Mouse (Mus musculus) activated CD4-positive, CD25-positive, alpha-beta regulatory T cell (primary cell): Measurements from ENCODE around the gene Mutyh. TPM values are rescaled to one million over a fixed set of nuclear protein-coding genes. Genes with fewer than 3 reads are reported as not detected.

Experiments
- polyA plus RNA-seq, 2 experiments: library from polyadenylated mRNA; unstranded; fragments of 100-300 nt; shearing (Covaris generic); gene quantifications; one replicate each; pipeline ENCODE4 v1.2.1; 2017

Gene Mutyh
- polyA plus RNA-seq: 10 to 100 TPM; 11.3 to 13.3 TPM

DNA sequence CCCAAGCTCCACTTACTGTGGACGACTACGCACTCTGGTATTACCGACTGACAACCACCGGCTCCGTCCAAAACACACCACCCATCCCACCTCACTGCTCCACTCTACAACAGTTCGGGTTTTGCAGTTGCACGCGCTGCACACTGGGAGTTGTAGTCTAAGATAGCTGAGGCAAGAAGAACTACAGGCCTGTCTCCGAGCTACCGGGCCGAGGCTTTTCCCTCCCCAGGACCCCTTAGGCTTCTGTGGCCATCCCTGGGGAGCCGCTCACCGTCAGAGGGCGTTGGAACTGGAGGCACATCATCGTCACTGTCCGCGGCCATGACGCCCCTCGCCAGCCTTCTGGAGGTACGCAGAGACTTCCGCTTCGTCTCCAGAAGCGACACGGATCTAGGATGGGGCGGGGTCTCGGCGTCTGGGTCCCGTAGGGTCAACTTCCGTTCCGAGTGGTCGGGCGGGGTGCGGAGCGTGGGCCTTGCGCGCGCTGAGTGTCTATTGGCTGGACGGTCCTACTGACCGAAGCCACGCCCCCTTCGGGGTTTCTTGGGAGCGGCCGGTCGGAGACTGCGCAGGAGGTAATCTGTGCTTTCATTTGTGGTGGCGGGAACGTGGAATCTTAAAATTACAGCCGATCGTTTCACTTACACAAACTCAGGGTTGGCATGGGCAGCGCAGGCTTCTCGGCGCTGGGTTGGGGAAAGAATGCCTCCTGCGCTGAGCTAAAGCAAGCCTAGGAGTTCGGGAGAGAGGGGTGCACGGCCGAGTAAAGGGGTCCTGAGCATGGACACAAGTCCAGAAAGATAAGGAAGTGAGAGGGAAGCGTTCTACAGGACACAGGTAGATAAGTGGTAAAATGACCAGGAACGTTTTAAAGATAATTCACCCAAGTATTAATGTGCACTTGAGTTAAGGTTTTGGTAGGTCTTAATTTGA lies at the start of gene Mutyh, which contains the start of gene Toe1:
Gene Mutyh (plus strand): TSS at position 527 of the 933 bp plus-strand sequence.
Gene Toe1 (minus strand): TSS at position 444 of the 933 bp plus-strand sequence.

DNA sequence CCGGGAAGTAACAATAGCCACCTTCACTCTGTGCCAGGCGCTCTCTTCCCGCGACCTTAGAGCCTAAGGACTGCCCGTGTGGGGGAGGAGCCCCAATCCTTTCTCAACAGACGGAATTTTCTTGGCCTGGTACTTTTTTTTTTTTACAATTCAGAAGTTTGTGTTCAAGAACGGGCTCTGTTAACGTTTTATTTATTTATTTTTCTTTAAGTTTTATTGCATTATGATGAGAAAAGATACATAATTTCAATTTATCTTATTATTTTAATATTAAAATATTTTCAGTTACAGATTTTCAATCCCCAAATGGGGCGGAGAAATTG lies 14.1 kb downstream of the Mutyh start, which contains the start of gene Hpdl:
Gene Hpdl (minus strand): TSS at position 14 of the 323 bp plus-strand sequence.

Other genes with a start within 250 kb of the Mutyh start
- 10 to 100 TPM in 1 of 2 experiments, 1 to 10 TPM in 1; 8.0 to 12.0 TPM for gene Ccdc17, start 211.1 kb upstream of the Mutyh start, polyA plus RNA-seq
- gene Nasp, start 179.8 kb upstream of the Mutyh start, polyA plus RNA-seq: 10 to 100 TPM; 50.5 to 76.9 TPM
- gene Akr1a1, start 156.0 kb upstream of the Mutyh start, polyA plus RNA-seq: 100 to 1,000 TPM; 297 to 376 TPM
- 100 to 1,000 TPM; 622 to 762 TPM for gene Prdx1, start 122.2 kb upstream of the Mutyh start, polyA plus RNA-seq
- 1 to 10 TPM; 4.0 to 8.7 TPM for gene Mmachc, start 99.3 kb upstream of the Mutyh start, polyA plus RNA-seq
- gene Ccdc163, start 99.2 kb upstream of the Mutyh start, polyA plus RNA-seq: 1 to 10 TPM; 7.5 to 7.7 TPM
- gene Tesk2, start 86.8 kb upstream of the Mutyh start, polyA plus RNA-seq: 1 to 10 TPM; 4.7 to 6.6 TPM
- gene Toe1, start 83 bp upstream of the Mutyh start, polyA plus RNA-seq: 10 to 100 TPM; 31.7 to 36.5 TPM
- gene Hpdl, start 14.0 kb downstream of the Mutyh start, polyA plus RNA-seq: under 1 TPM; 0.18 to 0.44 TPM
- gene Zswim5, start 69.7 kb downstream of the Mutyh start, polyA plus RNA-seq: under 1 TPM; 0.04 to 0.21 TPM
- gene Urod, start 186.7 kb downstream of the Mutyh start, polyA plus RNA-seq: 100 to 1,000 TPM in 1 of 2 experiments, 10 to 100 TPM in 1; 96.6 to 135 TPM
- gene Hectd3, start 187.6 kb downstream of the Mutyh start, polyA plus RNA-seq: 10 to 100 TPM; 30.4 to 36.9 TPM
- gene Eif2b3, start 211.7 kb downstream of the Mutyh start, polyA plus RNA-seq: 10 to 100 TPM; 21.8 to 30.6 TPM